Mouse (Mus musculus) C2C12 (cell line): ENCODE data around the gene Olfr47. TPM values are rescaled to one million over a fixed set of nuclear protein-coding genes. Genes with fewer than 3 reads are reported as not detected.
"Not testable (repeated sequence)": the region's sequence is repeated elsewhere in the genome, so short reads cannot be mapped to it uniquely, and the experiment has no call there.

Experiments
- H3K27me3 ChIP-seq: one replicate; pipeline ENCODE4 v1.6.1; 2011; ENCODE audit not compliant: control insufficient read depth, insufficient read depth, insufficient read length
- H3K36me3 ChIP-seq: one replicate; pipeline ENCODE4 v1.6.1; 2011; ENCODE audit not compliant: control insufficient read depth, insufficient read depth
- H3K4me3 ChIP-seq: one replicate; pipeline ENCODE4 v1.5.1; 2011; ENCODE audit warnings: mild to moderate bottlenecking, control low read depth; ENCODE audit not compliant: poor library complexity, insufficient read depth, severe bottlenecking
- H3K79me2 ChIP-seq: one replicate; pipeline ENCODE4 v1.6.1; 2011; ENCODE audit not compliant: control insufficient read depth, insufficient read depth
- H3K79me3 ChIP-seq: one replicate; pipeline ENCODE4 v1.6.1; 2011; ENCODE audit warnings: low read depth, control low read depth
- H3ac ChIP-seq: one replicate; pipeline ENCODE3; 2011; ENCODE audit warnings: low read depth; ENCODE audit not compliant: control insufficient read depth, insufficient read length
- CEBPB ChIP-seq: IDR thresholded peaks from one replicate; pipeline ENCODE4 v1.6.1; 2011; ENCODE audit warnings: low read depth, mild to moderate bottlenecking, control low read depth, moderate library complexity
- CTCF ChIP-seq: IDR thresholded peaks from one replicate; pipeline ENCODE4 v1.5.1; 2011; ENCODE audit not compliant: control insufficient read depth, insufficient read depth, insufficient read length
- FOSL1 ChIP-seq: IDR thresholded peaks from one replicate; pipeline ENCODE4 v1.8.0; 2011; ENCODE audit warnings: mild to moderate bottlenecking, low read length; ENCODE audit not compliant: poor library complexity, insufficient read depth, severe bottlenecking
- MAX ChIP-seq: IDR thresholded peaks from one replicate; pipeline ENCODE4 v1.6.1; 2011; ENCODE audit warnings: mild to moderate bottlenecking, control low read depth
- MYOD1 ChIP-seq: IDR thresholded peaks from one replicate; pipeline ENCODE4 v1.6.1; 2011; ENCODE audit warnings: low read depth; ENCODE audit not compliant: control insufficient read depth, insufficient read length
- MYOG ChIP-seq: IDR thresholded peaks from one replicate; pipeline ENCODE4 v1.6.1; 2011; ENCODE audit not compliant: control insufficient read depth, insufficient read length; ENCODE audit errors: extremely low read depth
- USF1 ChIP-seq: IDR thresholded peaks from one replicate; pipeline ENCODE4 v1.6.1; 2011; ENCODE audit warnings: low read depth, mild to moderate bottlenecking, control low read depth, moderate library complexity
- long read RNA-seq, 2 experiments: library from polyadenylated mRNA; unstranded; transcript quantifications; one replicate each; pipeline ENCODE4 v2.0.0; 2019 to 2020
- polyA plus RNA-seq: library from polyadenylated mRNA; unstranded; fragments of >200 nt; fragmentation: generic; extraction: Trizol; gene quantifications from one replicate; pipeline ENCODE4 v1.2.1, GENCODE M21; 2012; ENCODE audit warnings: missing spikeins

The Olfr47 gene
- polyA plus RNA-seq, result not detected
- long read RNA-seq, experiment 1, result 0 reads
- long read RNA-seq, experiment 2, result 0 reads

DNA sequence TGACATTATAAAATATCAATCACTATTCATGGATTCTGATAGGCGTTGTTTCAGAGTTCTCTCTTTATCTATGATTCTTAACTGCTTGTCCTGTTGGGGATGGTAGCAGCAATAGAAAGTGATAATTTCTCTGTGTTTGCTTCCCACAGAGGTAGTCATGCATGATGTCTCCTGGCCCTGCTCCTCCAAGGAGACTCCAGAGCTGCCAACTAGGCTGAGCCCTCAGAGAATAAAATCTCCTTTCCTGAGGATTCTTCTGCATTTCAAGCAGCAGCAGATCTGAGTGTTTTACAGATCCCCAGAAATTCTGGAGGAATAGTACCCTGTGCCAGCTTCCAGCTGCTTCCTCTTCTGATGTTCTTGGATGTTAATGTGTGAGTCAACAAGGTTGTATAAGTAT is at the start of gene Olfr47:
TSS of gene Olfr47 (plus strand) at position 275 of the 400 bp plus-strand sequence.
- H3ac ChIP-seq, H3K79me3 ChIP-seq, H3K79me2 ChIP-seq, H3K36me3 ChIP-seq, H3K27me3 ChIP-seq, H3K4me3 ChIP-seq: not testable (repeated sequence)

DNA sequence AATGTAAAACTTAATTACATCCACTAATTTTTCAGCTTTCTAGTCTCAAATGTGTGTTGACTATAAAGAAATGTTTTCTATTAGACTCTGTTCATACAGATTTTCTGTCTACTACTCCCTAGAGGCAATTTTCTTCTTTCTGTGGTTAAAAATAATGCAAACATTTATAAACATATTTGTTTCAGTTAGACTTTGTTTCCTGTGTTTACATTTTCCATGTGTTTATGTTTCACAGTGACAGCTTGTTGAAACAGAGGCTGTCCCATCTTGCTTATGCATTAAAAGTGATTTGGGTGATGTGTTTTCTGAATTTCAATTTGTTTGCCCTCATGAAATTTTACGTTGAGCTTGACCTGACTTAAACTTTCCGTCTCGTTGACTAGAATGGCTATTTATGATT is 40.3 kb upstream of the Olfr47 start:
- H3ac ChIP-seq, result no peak overlapping the region
- no peaks in the 10 kb centered on the region for H3K79me3 ChIP-seq
- no peak overlapping the region for H3K4me3 ChIP-seq
- H3K36me3 ChIP-seq, result no peaks in the 10 kb centered on the region
- TF ChIP-seq CTCF (no peak), CEBPB (no peak), MYOG (no peak), MYOD1 (no peak), USF1 (no peak), FOSL1 (no peak), MAX (no peak)
- no peaks in the 10 kb centered on the region for H3K79me2 ChIP-seq
- no peaks in the 10 kb centered on the region for H3K27me3 ChIP-seq

DNA sequence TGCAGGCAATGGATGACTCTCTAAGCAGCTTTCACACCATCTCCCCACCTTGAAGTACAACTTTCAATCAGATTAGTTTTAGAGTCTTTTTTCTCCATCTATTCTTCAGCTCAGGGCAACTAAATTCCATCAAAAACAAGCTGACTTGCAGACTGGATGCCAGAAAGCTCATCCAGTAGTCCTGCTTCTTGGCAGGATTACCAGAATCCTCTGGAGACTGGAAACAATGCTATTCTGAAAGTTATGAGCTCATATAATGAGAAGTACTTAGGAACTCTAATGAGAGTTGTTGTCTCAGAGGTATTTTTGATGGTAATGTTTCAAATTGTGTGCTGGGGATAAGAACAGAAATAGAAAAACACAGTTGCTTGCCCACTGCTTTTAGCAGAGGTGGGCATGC is 34.5 kb upstream of the Olfr47 start, which contains the start of gene Olfr435:
TSS of gene Olfr435 (plus strand) at position 366 of the 400 bp plus-strand sequence.
- no peaks in the 10 kb centered on the region for H3K27me3 ChIP-seq
- no peak within 1 kb of the TSS for H3K4me3 ChIP-seq
- no peak within 1 kb of the TSS for H3ac ChIP-seq
- no peaks in the 10 kb centered on the region for H3K36me3 ChIP-seq
- no peaks in the 10 kb centered on the region for H3K79me3 ChIP-seq
- H3K79me2 ChIP-seq, result no peaks in the 10 kb centered on the region
- no peak for TF ChIP-seq USF1
- TF ChIP-seq MYOG, result no peak
- no peak for TF ChIP-seq CTCF
- no peak for TF ChIP-seq MYOD1
- no peak for TF ChIP-seq FOSL1
- TF ChIP-seq CEBPB, result no peak
- no peak for TF ChIP-seq MAX

DNA sequence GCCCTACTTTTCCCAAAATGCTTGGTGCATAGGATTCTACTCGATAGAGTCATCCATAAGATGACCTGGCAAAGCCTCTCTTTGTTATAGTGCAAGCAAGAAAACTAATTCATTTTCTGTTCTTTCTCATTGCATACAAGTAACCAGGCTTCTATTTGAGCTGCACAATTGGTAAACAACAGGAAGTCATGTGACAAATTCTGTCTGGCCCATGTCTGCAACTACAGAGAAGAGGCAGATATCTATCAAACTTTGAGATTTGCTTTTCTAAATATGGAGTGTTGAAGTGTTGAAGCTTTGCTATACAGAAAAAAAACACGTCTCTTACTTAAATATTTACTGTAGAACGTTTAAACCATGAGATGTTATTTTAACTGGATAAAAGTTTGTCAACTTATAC is 33.2 kb upstream of the Olfr47 start:
- H3K4me3 ChIP-seq, result no peak overlapping the region
- no peak overlapping the region for H3ac ChIP-seq
- H3K79me3 ChIP-seq, result no peaks in the 10 kb centered on the region
- no peaks in the 10 kb centered on the region for H3K36me3 ChIP-seq
- no peaks in the 10 kb centered on the region for H3K79me2 ChIP-seq
- TF ChIP-seq FOSL1 (no peak), CTCF (no peak), CEBPB (no peak), MYOD1 (no peak), MYOG (no peak), MAX (no peak), USF1 (no peak)
- no peaks in the 10 kb centered on the region for H3K27me3 ChIP-seq

DNA sequence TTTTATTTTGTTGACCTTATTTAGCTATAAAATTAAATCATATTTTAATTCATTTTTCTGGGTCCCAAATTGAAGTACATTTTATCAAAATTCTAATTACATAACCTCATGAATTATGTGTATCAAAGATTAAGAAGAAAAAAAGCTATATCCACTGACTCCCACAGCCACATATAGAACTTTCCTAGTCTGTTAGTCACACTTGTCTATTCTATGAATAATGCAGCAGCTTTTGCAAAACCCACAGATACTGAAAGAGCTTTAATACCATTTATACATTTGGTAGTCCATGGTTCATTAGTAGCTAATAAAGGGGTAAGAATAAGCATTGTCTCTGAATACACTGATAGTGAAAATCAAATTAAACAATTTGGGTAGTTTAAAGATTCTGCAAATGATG is 28.5 kb upstream of the Olfr47 start:
- Histone ChIP-seq H3K79me3 (no peaks in the 10 kb centered on the region), H3K36me3 (no peaks in the 10 kb centered on the region), H3ac (no peak overlapping the region), H3K4me3 (no peak overlapping the region), H3K27me3 (no peaks in the 10 kb centered on the region), H3K79me2 (no peaks in the 10 kb centered on the region)
- no peak for TF ChIP-seq MAX
- TF ChIP-seq MYOD1, result no peak
- no peak for TF ChIP-seq CTCF
- no peak for TF ChIP-seq FOSL1
- no peak for TF ChIP-seq USF1

DNA sequence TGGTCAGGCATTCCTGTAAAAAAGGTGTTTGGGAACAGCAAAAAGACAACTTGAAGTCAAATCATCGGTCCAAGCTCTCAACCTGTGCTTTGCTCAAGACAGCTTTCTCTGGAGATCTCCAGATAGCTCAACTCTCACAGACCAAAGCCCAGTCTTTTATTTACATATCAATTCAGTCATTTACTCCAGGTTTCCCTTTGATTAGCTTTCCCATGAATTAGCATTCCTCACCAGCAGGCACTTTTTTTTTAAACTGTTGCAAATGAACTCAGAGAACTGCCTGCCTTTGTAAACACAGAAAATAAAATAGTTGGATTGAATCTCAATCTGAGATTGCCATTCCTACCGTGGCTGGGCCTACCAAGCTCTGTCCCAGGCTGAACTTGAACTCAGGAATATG is 26.0 kb upstream of the Olfr47 start:
- no peaks in the 10 kb centered on the region for H3K36me3 ChIP-seq
- TF ChIP-seq FOSL1, result no peak
- TF ChIP-seq MYOG, result no peak
- no peak for TF ChIP-seq USF1
- TF ChIP-seq MYOD1, result no peak
- no peak for TF ChIP-seq CEBPB
- TF ChIP-seq MAX, result no peak
- TF ChIP-seq CTCF, result no peak
- no peaks in the 10 kb centered on the region for H3K79me3 ChIP-seq
- H3ac ChIP-seq, result no peak overlapping the region
- no peaks in the 10 kb centered on the region for H3K79me2 ChIP-seq
- no peaks in the 10 kb centered on the region for H3K27me3 ChIP-seq
- H3K4me3 ChIP-seq, result no peak overlapping the region

DNA sequence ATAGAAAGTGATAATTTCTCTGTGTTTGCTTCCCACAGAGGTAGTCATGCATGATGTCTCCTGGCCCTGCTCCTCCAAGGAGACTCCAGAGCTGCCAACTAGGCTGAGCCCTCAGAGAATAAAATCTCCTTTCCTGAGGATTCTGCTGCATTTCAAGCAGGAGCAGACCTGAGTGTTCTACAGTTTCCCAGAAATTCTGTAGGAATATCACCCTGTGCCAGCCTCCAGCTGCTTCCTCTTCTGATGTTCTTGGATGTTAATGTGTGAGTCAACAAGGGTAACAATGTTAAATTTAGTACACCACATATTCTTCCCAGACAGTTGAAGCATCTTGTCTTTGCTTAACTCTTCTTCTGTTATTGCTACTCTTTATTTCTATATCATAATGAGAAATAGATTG is 18.5 kb upstream of the Olfr47 start, which contains the start of gene Olfr434:
TSS of gene Olfr434 (plus strand) at position 149 of the 400 bp plus-strand sequence.
- not testable (repeated sequence) for H3K79me2 ChIP-seq, H3K27me3 ChIP-seq, H3K36me3 ChIP-seq, H3K4me3 ChIP-seq, H3K79me3 ChIP-seq, H3ac ChIP-seq
